Mouse (Mus musculus): ENCODE results near the gene Ccdc107. TPM values are rescaled to one million over a fixed set of nuclear protein-coding genes. Genes with fewer than 3 reads are reported as not detected.
A peak's percentile ranks its signal among the peaks of the same experiment; 100 is the strongest.

Gene Ccdc107
- polyA plus RNA-seq, 1 experiment from 2014 or later: 69.1 TPM

DNA sequence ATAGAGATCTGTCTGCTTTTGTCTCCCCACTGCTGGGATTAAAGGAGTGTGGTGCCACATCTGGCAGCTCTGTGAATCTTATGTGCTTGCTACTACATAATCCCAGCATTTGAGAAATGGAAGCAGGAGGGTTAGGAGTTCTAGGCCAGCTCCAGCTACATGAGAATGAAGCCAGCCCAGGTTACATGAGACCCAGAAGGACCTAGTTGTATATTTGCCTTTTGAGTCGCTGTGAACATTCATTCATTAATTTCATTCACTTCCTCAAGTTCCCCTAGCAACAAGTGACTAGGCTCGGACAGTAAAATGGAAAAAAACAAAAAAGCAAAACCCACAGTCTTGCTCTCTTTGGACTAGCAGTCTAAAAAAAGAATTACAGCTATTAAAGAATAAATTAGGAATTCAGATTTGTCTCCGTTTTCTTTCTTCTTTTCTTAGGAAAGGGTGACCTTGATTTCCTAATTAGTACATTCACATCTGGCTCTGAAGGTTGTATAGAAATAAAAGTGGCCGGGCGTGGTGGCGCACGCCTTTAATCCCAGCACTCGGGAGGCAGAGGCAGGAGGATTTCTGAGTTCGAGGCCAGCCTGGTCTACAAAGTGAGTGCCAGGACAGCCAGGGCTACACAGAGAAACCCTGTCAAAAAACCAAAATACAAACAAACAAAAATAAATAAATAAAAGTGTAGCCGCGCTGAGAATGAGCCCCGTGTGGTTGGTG is 439 bp upstream of the Ccdc107 start:
- H3K9me3 ChIP-seq (replicated peaks; ENCODE audit: control insufficient read depth, low read length): no peaks in the 10 kb centered on the region
- H3K27ac ChIP-seq (ENCODE audit: low read depth, low read length): peak overlapping the region; percentile 91
- 0 out of 2 replicates have a peak, but pooled peaks cover 6% of the 10 kb centered on the region for H3K4me1 ChIP-seq (ENCODE audit: control insufficient read depth, insufficient read depth, low read length)
- peak overlapping the region; percentile 75; the same call in 1 of the 2 replicates for H3K4me3 ChIP-seq (ENCODE audit: low read depth, low read length)
- WGBS: 39% methylated on average over 12 of the region's 12 CpGs
- no peaks in the 10 kb centered on the region for H3K27me3 ChIP-seq (replicated peaks; ENCODE audit: control insufficient read depth, insufficient read depth, low read length)
- DNase-seq (ENCODE audit: low spot score) (peak; percentile 22), ATAC-seq (no peak)
- peak overlapping the region; percentile 69 for H3K4me2 ChIP-seq (ENCODE audit: low read length)
- H3K9ac ChIP-seq (ENCODE audit: low read length): no peak overlapping the region
- peaks cover 13% of the 10 kb centered on the region for H3K36me3 ChIP-seq (ENCODE audit: control insufficient read depth, insufficient read depth, low read length)

DNA sequence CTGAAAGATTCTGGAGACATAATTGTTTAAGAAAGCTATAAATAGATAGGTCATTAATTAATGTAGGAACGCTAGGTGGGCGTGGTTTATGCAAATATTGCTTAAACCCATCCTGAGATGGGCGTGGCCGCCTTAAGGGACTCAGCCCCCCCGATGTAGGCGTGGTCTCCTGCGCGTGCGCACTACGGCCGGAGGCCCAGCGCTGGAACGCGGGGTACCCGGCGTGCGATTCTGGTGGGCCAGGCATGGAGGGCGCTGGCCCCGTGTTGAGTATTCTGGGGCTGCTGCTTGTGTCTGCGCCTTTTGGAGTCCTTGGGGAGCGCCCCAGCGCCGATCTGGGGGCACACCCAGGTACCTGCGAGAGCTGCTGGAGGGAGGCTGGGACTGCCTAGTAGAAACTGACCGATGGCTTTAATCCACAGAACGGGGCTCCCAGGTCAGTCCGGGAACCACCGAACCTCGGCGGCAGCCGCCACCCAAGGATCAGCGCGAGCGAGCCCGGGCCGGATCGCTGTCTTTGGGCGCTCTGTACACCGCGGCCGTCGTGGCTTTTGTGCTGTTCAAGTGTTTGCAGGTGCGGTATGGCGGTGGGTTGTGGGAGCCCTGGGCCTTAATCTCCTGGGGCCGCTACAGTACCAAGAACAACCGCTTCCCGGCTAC is 616 bp downstream of the Ccdc107 start:
- H3K9me3 ChIP-seq (replicated peaks; ENCODE audit: control insufficient read depth, low read length): no peaks in the 10 kb centered on the region
- peaks cover 13% of the 10 kb centered on the region for H3K36me3 ChIP-seq (ENCODE audit: control insufficient read depth, insufficient read depth, low read length)
- H3K9ac ChIP-seq (ENCODE audit: low read length): peak overlapping the region; percentile 84
- WGBS: under 1% methylated on average over 47 of the region's 47 CpGs
- DNase-seq (ENCODE audit: low spot score) (peak; percentile 99), ATAC-seq (peak; percentile 93)
- peak overlapping the region; percentile 91 for H3K27ac ChIP-seq (ENCODE audit: low read depth, low read length)
- H3K4me2 ChIP-seq (ENCODE audit: low read length): peak overlapping the region; percentile 69
- H3K4me1 ChIP-seq (ENCODE audit: control insufficient read depth, insufficient read depth, low read length): peaks cover 14% of the 10 kb centered on the region; the same call in 1 of the 2 replicates
- H3K4me3 ChIP-seq (ENCODE audit: low read depth, low read length): peak overlapping the region; percentile 75
- H3K27me3 ChIP-seq (replicated peaks; ENCODE audit: control insufficient read depth, insufficient read depth, low read length): no peaks in the 10 kb centered on the region

DNA sequence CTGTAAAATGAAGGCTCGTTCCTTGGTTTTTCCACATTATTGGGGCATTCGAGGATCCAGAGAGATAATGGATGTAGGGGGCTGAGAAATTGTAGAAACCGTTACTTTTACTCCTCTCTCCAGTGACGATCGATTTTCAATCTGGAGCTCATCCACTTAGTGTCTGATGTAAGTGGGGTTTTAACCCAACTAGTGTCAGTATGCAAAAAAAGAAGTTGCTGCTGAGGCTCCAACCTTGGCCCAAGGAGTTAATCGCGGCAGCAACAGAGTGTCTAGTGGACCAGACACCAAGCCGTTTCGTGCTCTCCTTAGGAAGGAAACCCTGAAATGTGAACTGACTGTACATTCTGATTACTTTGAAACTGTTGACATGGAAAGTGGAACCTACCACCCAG is 1.1 kb downstream of the Ccdc107 start:
- peak; percentile 31 for DNase-seq (ENCODE audit: low spot score)
- H3K4me2 ChIP-seq (ENCODE audit: low read length): peak overlapping the region; percentile 69
- peak overlapping the region; percentile 84 for H3K9ac ChIP-seq (ENCODE audit: low read length)
- H3K27ac ChIP-seq (ENCODE audit: low read depth, low read length): peak overlapping the region; percentile 91
- WGBS: 4% methylated on average over 9 of the region's 9 CpGs
- H3K27me3 ChIP-seq (replicated peaks; ENCODE audit: control insufficient read depth, insufficient read depth, low read length): no peaks in the 10 kb centered on the region
- peaks cover 17% of the 10 kb centered on the region for H3K4me1 ChIP-seq (ENCODE audit: control insufficient read depth, insufficient read depth, low read length)
- H3K4me3 ChIP-seq (ENCODE audit: low read depth, low read length): peak overlapping the region; percentile 75
- peaks cover 13% of the 10 kb centered on the region for H3K36me3 ChIP-seq (ENCODE audit: control insufficient read depth, insufficient read depth, low read length)
- ATAC-seq: no peak
- H3K9me3 ChIP-seq (replicated peaks; ENCODE audit: control insufficient read depth, low read length): no peaks in the 10 kb centered on the region

DNA sequence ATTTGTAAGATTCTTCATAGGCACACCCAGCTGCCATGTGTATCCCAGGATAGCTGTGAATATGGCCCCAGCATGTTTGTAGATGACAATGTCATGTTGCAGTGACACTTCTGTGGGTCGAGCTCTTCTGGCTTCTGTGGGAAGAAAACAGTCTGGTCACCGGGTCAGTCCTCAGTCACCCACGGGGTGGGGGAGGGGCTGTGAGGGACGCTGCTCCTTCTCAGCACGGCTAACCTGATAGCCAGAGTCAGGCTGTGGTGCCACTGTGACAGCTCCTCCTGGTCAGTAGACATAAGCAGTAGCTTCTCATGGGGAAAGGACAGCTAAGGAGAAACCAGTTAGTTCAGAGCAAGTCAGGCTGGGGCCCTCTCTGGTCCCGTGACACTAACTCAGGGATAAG is 3.9 kb downstream of the Ccdc107 start:
- H3K9ac ChIP-seq (ENCODE audit: low read length): no peak overlapping the region
- DNase-seq (ENCODE audit: low spot score) (no peak), ATAC-seq (no peak)
- H3K27me3 ChIP-seq (replicated peaks; ENCODE audit: control insufficient read depth, insufficient read depth, low read length): no peaks in the 10 kb centered on the region
- H3K27ac ChIP-seq (ENCODE audit: low read depth, low read length): no peak overlapping the region
- H3K36me3 ChIP-seq (ENCODE audit: control insufficient read depth, insufficient read depth, low read length): peaks cover 13% of the 10 kb centered on the region
- no peaks in the 10 kb centered on the region for H3K9me3 ChIP-seq (replicated peaks; ENCODE audit: control insufficient read depth, low read length)
- H3K4me3 ChIP-seq (ENCODE audit: low read depth, low read length): no peak overlapping the region
- no peak overlapping the region for H3K4me2 ChIP-seq (ENCODE audit: low read length)
- H3K4me1 ChIP-seq (ENCODE audit: control insufficient read depth, insufficient read depth, low read length): peaks cover 21% of the 10 kb centered on the region
- WGBS: 43% methylated on average over 6 of the region's 6 CpGs

DNA sequence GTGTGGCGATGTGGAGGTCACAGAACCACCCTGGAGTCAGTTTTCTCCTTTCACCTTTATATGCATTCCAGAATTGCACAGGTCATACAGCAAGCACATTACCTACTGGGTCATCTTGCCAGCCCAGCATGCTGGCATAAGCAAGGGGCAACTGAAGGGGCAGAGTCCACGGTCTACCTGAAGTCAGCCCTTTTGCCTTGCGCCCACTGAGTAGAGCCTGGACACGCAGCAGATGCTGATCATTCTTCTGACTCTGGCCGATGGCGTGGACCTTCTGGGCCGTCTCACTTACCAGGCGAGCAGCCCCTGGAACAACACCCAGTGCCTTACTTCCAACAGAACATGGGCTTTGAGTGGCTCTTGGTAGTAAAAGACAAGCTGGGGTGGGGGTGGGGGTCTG is 4.7 kb downstream of the Ccdc107 start:
- DNase-seq (ENCODE audit: low spot score): no peak
- Histone ChIP-seq H3K27ac (ENCODE audit: low read depth, low read length) (no peak overlapping the region), H3K27me3 (replicated peaks; ENCODE audit: control insufficient read depth, insufficient read depth, low read length) (no peaks in the 10 kb centered on the region), H3K4me2 (ENCODE audit: low read length) (peak overlapping the region; percentile 66; the same call in 1 of the 2 replicates), H3K36me3 (ENCODE audit: control insufficient read depth, insufficient read depth, low read length) (peaks cover 13% of the 10 kb centered on the region), H3K9ac (ENCODE audit: low read length) (no peak overlapping the region), H3K9me3 (replicated peaks; ENCODE audit: control insufficient read depth, low read length) (no peaks in the 10 kb centered on the region), H3K4me1 (ENCODE audit: control insufficient read depth, insufficient read depth, low read length) (peaks cover 21% of the 10 kb centered on the region), H3K4me3 (ENCODE audit: low read depth, low read length) (no peak overlapping the region)
- no peak for ATAC-seq
- WGBS: 90% methylated on average over 8 of the region's 8 CpGs

DNA sequence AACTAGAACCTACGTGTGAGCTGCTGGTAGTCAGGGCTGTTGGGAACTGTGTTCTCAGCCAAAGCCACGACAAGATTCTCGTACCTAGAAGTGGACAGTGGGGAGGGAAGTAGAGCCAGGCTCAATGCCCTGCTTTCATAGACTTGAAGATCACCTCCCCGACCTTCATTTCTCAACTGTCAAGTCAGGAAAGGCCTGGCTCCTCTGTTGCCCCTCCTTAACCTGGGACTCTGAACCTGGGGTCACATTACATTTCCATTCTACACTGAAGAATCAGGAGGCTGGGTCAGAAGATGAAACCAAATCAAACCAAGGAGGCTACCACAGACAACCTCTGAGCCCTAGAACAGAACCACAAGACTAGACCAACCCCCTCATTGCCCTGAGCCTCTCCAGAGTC is 5.2 kb downstream of the Ccdc107 start:
- Histone ChIP-seq H3K27me3 (replicated peaks; ENCODE audit: control insufficient read depth, insufficient read depth, low read length) (no peaks in the 10 kb centered on the region), H3K4me3 (ENCODE audit: low read depth, low read length) (peak overlapping the region; percentile 45; the same call in 1 of the 2 replicates), H3K27ac (ENCODE audit: low read depth, low read length) (no peak overlapping the region), H3K36me3 (ENCODE audit: control insufficient read depth, insufficient read depth, low read length) (peaks cover 13% of the 10 kb centered on the region), H3K9ac (ENCODE audit: low read length) (no peak overlapping the region; the same call in 1 of the 2 replicates), H3K4me1 (ENCODE audit: control insufficient read depth, insufficient read depth, low read length) (peaks cover 21% of the 10 kb centered on the region), H3K4me2 (ENCODE audit: low read length) (peak overlapping the region; percentile 66), H3K9me3 (replicated peaks; ENCODE audit: control insufficient read depth, low read length) (no peaks in the 10 kb centered on the region)
- no peak for ATAC-seq
- no peak for DNase-seq (ENCODE audit: low spot score)
- 80% methylated on average over 4 of the region's 4 CpGs for WGBS

DNA sequence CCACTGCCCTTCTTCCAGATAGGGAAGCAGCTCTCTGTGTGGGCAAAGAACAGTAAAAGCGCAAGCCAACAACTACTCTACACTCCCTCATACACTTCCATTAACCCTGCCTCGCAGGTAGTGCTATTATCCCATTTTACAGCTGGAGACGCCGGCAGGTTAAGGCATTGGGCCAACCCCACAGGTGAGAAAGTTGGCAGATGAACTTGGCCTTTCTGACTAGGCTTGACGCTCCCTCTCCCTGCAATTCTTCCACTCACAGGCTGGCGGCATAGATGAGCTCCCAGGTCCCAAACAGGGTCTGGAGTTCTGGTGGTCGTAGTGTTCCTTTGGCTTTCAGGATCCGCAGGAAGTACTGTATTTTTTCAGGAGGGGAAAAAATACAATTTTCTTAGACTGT is 6.3 kb downstream of the Ccdc107 start:
- ATAC-seq (peak; percentile 43), DNase-seq (ENCODE audit: low spot score) (peak; percentile 40)
- WGBS: 11% methylated on average over 8 of the region's 8 CpGs

DNA sequence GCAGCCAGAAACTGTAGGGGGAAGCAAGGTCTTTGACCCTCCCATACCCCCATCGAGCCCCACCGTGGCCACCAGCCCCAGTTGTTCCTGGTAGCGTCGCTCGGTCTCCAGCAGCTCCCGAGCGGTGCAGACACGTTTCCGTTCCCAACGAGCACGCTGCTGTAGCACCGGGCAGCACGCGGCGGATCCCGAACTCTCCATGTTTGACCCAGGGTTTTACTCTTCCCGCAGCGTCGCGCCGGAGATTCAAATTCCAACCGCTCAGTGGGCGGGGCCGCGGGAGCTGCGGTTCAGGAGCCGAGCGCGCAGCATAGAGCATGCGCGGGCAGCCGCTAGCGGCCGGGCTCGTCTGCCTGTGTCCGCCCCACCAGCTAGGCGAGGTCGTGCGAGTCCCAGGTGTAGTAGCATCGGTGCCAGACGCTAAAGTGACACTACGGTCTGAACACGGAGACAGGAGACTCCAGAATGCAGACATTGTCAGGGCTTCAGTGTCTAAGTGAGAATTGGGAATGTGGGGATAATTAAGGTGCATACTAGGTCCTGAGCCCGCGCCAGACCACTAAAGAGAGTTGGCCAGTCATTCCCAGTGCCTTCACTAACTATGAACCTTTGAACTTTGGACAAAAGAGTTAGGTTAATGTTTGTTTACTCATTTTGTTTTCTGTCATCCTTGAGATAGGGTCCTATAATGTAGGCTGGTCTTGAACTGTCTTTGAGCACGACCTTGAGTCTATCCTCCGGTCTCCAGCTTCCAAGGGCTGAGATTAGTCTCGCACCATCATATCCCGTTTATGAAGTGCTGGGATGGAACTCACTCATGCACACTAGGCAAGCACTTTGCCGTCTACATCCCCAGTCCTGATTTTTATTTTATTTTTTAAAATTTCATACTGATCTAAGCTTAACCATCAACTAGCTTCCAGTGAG is 7.0 kb downstream of the Ccdc107 start, which contains the start of gene Arhgef39:
Gene Arhgef39, minus strand, starts transcription at position 289 of the 927 bp plus-strand sequence.
- DNase-seq (ENCODE audit: low spot score): peak; percentile 92
- Histone ChIP-seq H3K4me2 (ENCODE audit: low read length) (peak within 1 kb of the TSS; percentile 66), H3K9me3 (replicated peaks; ENCODE audit: control insufficient read depth, low read length) (no peaks in the 10 kb centered on the region), H3K27ac (ENCODE audit: low read depth, low read length) (no peak within 1 kb of the TSS), H3K9ac (ENCODE audit: low read length) (peak within 1 kb of the TSS; percentile 55), H3K27me3 (replicated peaks; ENCODE audit: control insufficient read depth, insufficient read depth, low read length) (no peaks in the 10 kb centered on the region), H3K4me1 (ENCODE audit: control insufficient read depth, insufficient read depth, low read length) (peaks cover 15% of the 10 kb centered on the region), H3K36me3 (ENCODE audit: control insufficient read depth, insufficient read depth, low read length) (peaks cover 13% of the 10 kb centered on the region), H3K4me3 (ENCODE audit: low read depth, low read length) (peak within 1 kb of the TSS; percentile 45)
- peak; percentile 92 for ATAC-seq
- WGBS: 7% methylated on average over 50 of the region's 50 CpGs

More for the DNA sequence above, 6.3 kb downstream of the Ccdc107 start:
- Histone ChIP-seq H3K4me1 (ENCODE audit: control insufficient read depth, insufficient read depth, low read length) (peaks cover 19% of the 10 kb centered on the region), H3K9ac (ENCODE audit: low read length) (peak overlapping the region; percentile 55), H3K9me3 (replicated peaks; ENCODE audit: control insufficient read depth, low read length) (no peaks in the 10 kb centered on the region), H3K36me3 (ENCODE audit: control insufficient read depth, insufficient read depth, low read length) (peaks cover 13% of the 10 kb centered on the region), H3K27ac (ENCODE audit: low read depth, low read length) (no peak overlapping the region), H3K27me3 (replicated peaks; ENCODE audit: control insufficient read depth, insufficient read depth, low read length) (no peaks in the 10 kb centered on the region), H3K4me3 (ENCODE audit: low read depth, low read length) (peak overlapping the region; percentile 45), H3K4me2 (ENCODE audit: low read length) (peak overlapping the region; percentile 66)
